Mouse (Mus musculus): ENCODE measurements around the gene Olfr548-ps1.

GRCm38 (mm10) chr7:102529052-102529451 is 11.6 kb upstream of the Olfr548-ps1 start:
- TF ChIP-seq CTCF (IDR thresholded peaks at IDR 0.05; ENCODE audit: borderline replicate concordance, insufficient read depth, low read length): no peak
- no peak for TF ChIP-seq POLR2A (IDR thresholded peaks at IDR 0.05; ENCODE audit: low read depth, low read length)

All from embryonic fibroblast, embryonic 13.5 days (primary cell).